Mouse (Mus musculus): Measurements from ENCODE around the gene Wbp11.

DNA sequence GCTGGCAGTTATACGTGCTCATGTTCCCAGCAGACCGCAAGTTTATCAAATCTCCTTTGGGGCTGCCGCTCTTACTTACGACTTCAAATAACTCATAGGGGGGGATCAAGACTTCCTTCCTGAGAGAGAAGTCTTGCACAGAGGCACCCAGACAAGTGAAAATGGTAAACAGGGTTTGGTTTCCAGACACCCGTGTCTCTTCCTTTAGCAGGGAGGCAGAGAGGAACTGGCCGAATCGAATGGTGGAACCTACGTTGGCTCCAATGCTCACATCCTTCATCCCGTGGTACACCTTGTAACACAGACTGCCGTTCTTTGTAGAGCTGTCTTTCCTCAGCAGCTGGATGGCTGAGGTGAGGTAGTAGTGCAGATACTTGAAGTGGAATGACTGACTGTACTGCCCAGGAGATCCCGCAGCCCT, 26.3 kb upstream of the Wbp11 start:
- TF ChIP-seq CTCF (IDR thresholded peaks at IDR 0.05; ENCODE audit: control insufficient read depth, insufficient read depth, insufficient read length) (no peak), MYOD1 (IDR thresholded peaks at IDR 0.05; ENCODE audit: control insufficient read depth, insufficient read length, low read depth) (no peak), USF1 (IDR thresholded peaks at IDR 0.05; ENCODE audit: low read depth) (no peak), MAX (IDR thresholded peaks at IDR 0.05) (no peak), CEBPB (IDR thresholded peaks at IDR 0.05; ENCODE audit: low read depth) (no peak)
